Mouse (Mus musculus) heart, embryonic 13.5 days (tissue): ENCODE data around the gene Rhox4b. TPM values are rescaled to one million over a fixed set of nuclear protein-coding genes. Genes with fewer than 3 reads are reported as not detected.
"Not testable (repeated sequence)": the region's sequence is repeated elsewhere in the genome, so short reads cannot be mapped to it uniquely, and the experiment has no call there.

ENCODE experiments used
- ATAC-seq: fragments of 200-750 bp; cut with Nextera tagmentation; 2 replicates; pipeline ENCODE4 v1.8.0; 2017; ENCODE audit warnings: moderate TSS enrichment; ENCODE audit not compliant: insufficient number of reproducible peaks, low FRiP score, low TSS enrichment; ENCODE audit errors: extremely low read depth
- H3K27ac ChIP-seq: fragments of 300-500 bp; sonication (generic); replicated peaks from 2 replicates; pipeline ENCODE4 v1.5.1; 2015; ENCODE audit warnings: moderate library complexity, mild to moderate bottlenecking, inconsistent platforms
- H3K27me3 ChIP-seq: fragments of 300-500 bp; sonication (generic); replicated peaks from 2 replicates; pipeline ENCODE4 v1.6.1; 2015; ENCODE audit warnings: mild to moderate bottlenecking, inconsistent platforms
- H3K36me3 ChIP-seq: fragments of 300-500 bp; sonication (generic); 2 replicates; pipeline ENCODE4 v1.6.1; 2015; ENCODE audit warnings: mild to moderate bottlenecking, inconsistent platforms
- H3K4me1 ChIP-seq: fragments of 300-500 bp; sonication (generic); 2 replicates; pipeline ENCODE4 v1.6.1; 2015; ENCODE audit warnings: inconsistent platforms
- H3K4me2 ChIP-seq: fragments of 300-500 bp; sonication (generic); 2 replicates; pipeline ENCODE4 v1.6.1; 2015; ENCODE audit warnings: inconsistent platforms, mild to moderate bottlenecking, moderate library complexity
- H3K4me3 ChIP-seq: fragments of 300-500 bp; sonication (generic); 2 replicates; pipeline ENCODE4 v1.5.1; 2015; ENCODE audit warnings: moderate library complexity, mild to moderate bottlenecking, inconsistent platforms
- H3K9ac ChIP-seq: fragments of 300-500 bp; sonication (generic); 2 replicates; pipeline ENCODE4 v1.6.1; 2015; ENCODE audit warnings: inconsistent platforms, mild to moderate bottlenecking, moderate library complexity
- H3K9me3 ChIP-seq: fragments of 300-500 bp; sonication (generic); 2 replicates; pipeline ENCODE4 v1.6.1; 2016; ENCODE audit warnings: inconsistent platforms
- WGBS: fragments of 180-500 bp; shearing (Covaris S2); methylation state at CpG from one replicate; pipeline ENCODE4 v1.1.7; 2015; ENCODE audit warnings: mixed read lengths; 5-methylcytosine and 5-hydroxymethylcytosine counted together
- polyA plus RNA-seq: library from polyadenylated mRNA; unstranded; fragments of >200 nt; fragmentation: Nextera tagmentation; extraction: Ambion mirVana; gene quantifications from 2 replicates; pipeline ENCODE4 v1.2.1, GENCODE M21; 2015

Gene Rhox4b
- polyA plus RNA-seq, result not detected in 2 replicates

DNA sequence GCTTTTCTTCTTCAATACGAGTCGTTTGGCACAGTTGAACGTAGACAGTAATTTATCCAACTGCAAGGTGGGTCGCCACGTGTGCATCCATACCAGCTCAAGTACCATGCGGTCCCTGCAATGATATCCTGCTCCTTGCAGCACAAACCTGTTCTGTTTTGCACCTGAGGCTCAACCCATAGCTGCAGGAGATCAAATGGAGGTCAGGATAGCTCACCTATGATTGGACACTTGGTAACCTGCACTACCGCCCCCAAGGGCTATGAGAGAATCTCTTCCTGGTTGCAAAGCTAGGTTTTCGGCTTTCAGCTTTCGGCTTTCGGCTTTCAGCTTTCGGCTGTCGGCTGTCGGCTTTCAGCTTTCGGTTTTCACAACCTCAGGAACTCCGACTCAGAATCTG is at the start of gene Rhox4b:
Gene Rhox4b (plus strand): TSS at position 301 of the 400 bp plus-strand sequence.
- not testable (repeated sequence) for H3K27me3 ChIP-seq, ATAC-seq, H3K36me3 ChIP-seq, H3K9ac ChIP-seq, H3K27ac ChIP-seq, H3K4me2 ChIP-seq, H3K4me1 ChIP-seq, H3K9me3 ChIP-seq, H3K4me3 ChIP-seq
- WGBS, result 83% methylated on average over 14 of the region's 15 CpGs

DNA sequence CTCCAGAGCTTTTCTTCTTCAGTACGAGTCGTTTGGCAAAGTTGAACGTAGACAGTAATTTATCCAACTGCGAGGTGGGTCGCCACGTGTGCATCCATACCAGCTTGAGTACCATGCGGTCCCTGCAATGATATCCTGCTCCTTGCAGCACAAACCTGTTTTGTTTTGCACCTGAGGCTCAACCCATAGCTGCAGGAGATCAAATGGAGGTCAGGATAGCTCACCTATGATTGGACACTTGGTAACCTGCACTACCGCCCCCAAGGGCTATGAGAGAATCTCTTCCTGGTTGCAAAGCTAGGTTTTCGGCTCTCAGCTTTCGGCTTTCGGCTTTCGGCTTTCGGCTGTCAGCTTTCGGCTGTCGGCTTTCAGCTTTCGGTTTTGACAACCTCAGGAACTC is 41.7 kb upstream of the Rhox4b start, which contains the start of gene Rhox4a2:
Gene Rhox4a2 (plus strand): TSS at position 301 of the 400 bp plus-strand sequence.
- not testable (repeated sequence) for H3K4me1 ChIP-seq, H3K9ac ChIP-seq, ATAC-seq, H3K27ac ChIP-seq, H3K4me2 ChIP-seq, H3K36me3 ChIP-seq, H3K4me3 ChIP-seq, H3K9me3 ChIP-seq, H3K27me3 ChIP-seq
- 82% methylated on average over 8 of the region's 16 CpGs for WGBS

DNA sequence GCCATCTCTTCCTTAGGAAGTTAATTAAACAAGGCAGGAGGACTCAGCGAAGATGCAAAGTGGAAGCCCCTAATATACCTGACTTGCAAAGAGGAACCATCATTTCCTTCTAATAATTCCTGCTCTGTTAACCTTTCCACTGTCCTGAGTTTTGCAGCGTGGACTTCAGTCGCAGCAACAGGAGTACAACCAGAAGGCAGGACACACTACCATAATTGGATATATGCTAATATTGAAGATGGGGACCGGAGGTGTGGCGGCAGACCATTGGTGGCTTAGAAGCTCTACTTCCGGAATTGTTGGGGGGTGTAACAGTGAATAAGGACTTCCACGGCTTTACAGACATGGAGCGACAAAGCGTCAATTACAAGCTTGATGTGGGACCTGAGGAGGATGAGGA is 20.5 kb upstream of the Rhox4b start, which contains the start of gene Rhox2b:
Gene Rhox2b (plus strand): TSS at position 301 of the 400 bp plus-strand sequence.
- H3K4me3 ChIP-seq, H3K27ac ChIP-seq, H3K36me3 ChIP-seq, H3K4me1 ChIP-seq, ATAC-seq, H3K4me2 ChIP-seq, H3K9ac ChIP-seq, H3K9me3 ChIP-seq, H3K27me3 ChIP-seq: not testable (repeated sequence)
- WGBS, result no CpG with 5 or more reads among the region's 9 CpGs

DNA sequence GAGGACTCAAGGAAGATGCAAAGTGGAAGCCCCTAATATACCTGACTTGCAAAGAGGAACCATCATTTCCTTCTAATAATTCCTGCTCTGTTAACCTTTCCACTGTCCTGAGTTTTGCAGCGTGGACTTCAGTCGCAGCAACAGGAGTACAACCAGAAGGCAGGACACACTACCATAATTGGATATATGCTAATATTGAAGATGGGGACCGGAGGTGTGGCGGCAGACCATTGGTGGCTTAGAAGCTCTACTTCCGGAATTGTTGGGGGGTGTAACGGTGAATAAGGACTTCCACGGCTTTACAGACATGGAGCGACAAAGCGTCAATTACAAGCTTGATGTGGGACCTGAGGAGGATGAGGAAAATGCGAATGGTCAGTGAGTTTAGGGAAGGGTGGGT is 21.1 kb downstream of the Rhox4b start, which contains the start of gene Rhox2c:
Gene Rhox2c (plus strand): TSS at position 301 of the 400 bp plus-strand sequence.
- H3K36me3 ChIP-seq, H3K27me3 ChIP-seq, ATAC-seq, H3K9ac ChIP-seq, H3K4me1 ChIP-seq, H3K4me2 ChIP-seq, H3K4me3 ChIP-seq, H3K27ac ChIP-seq, H3K9me3 ChIP-seq: not testable (repeated sequence)
- WGBS, result 95% methylated on average over 8 of the region's 10 CpGs

DNA sequence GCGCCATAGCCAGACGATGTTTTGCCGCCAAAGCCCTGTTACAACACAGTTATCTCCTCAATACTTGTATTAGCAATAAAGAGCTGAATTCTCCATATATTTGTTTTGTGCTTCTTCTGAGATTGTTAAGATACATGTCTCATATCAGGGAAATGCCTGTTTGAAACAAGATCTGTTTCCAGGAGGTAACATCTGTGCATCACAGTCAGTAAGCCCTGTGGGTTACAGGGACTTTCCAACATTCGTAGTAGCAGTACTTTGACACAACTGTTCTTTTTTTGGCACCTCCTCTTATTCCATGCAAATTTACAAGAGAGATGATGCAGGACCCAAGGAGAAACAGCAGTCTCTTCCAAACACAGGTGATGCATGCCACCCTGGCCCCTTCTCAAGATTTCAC is 26.0 kb downstream of the Rhox4b start, which contains the start of gene Rhox3c:
Gene Rhox3c (plus strand): TSS at position 301 of the 400 bp plus-strand sequence.
- not testable (repeated sequence) for H3K4me3 ChIP-seq, H3K27me3 ChIP-seq, H3K4me2 ChIP-seq, H3K36me3 ChIP-seq, H3K9me3 ChIP-seq, H3K9ac ChIP-seq, ATAC-seq, H3K27ac ChIP-seq, H3K4me1 ChIP-seq
- 83% methylated on average over 3 of the region's 4 CpGs for WGBS

DNA sequence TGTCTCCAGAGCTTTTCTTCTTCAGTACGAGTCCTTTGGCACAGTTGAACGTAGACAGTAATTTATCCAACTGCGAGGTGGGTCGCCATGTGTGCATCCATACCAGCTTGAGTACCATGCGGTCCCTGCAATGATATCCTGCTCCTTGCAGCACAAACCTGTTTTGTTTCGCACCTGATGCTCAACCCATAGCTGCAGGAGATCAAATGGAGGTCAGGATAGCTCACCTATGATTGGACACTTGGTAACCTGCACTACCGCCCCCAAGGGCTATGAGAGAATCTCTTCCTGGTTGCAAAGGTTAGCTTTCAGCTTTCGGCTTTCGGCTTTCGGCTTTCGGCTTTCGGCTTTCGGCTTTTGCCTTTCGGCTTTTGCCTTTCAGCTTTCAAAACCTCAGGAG is 47.7 kb downstream of the Rhox4b start, which contains the start of gene Rhox4c:
Gene Rhox4c (plus strand): TSS at position 301 of the 400 bp plus-strand sequence.
- ATAC-seq, H3K36me3 ChIP-seq, H3K4me1 ChIP-seq, H3K9me3 ChIP-seq, H3K27me3 ChIP-seq, H3K4me3 ChIP-seq, H3K9ac ChIP-seq, H3K27ac ChIP-seq, H3K4me2 ChIP-seq: not testable (repeated sequence)
- WGBS, result 91% methylated on average over 14 of the region's 14 CpGs

Other genes with a start within 250 kb of the Rhox4b start
- gene Ndufa1, start 241.3 kb upstream of the Rhox4b start, polyA plus RNA-seq, result 659 and 790 TPM in 2 replicates
- gene Rnf113a1, start 241.2 kb upstream of the Rhox4b start, polyA plus RNA-seq, result 7.0 and 8.0 TPM in 2 replicates
- gene Gm9, start 221.5 kb upstream of the Rhox4b start, polyA plus RNA-seq, result not detected in 2 replicates
- not detected in 2 replicates for gene Rhox1, start 210.2 kb upstream of the Rhox4b start, polyA plus RNA-seq
- not detected in 2 replicates for gene Rhox2a, start 187.5 kb upstream of the Rhox4b start, polyA plus RNA-seq
- not detected in 2 replicates for gene Rhox3a, start 182.6 kb upstream of the Rhox4b start, polyA plus RNA-seq
- not detected in 2 replicates for gene Rhox4a, start 167.2 kb upstream of the Rhox4b start, polyA plus RNA-seq
- not detected in 2 replicates for gene Rhox3a2, start 52.5 kb upstream of the Rhox4b start, polyA plus RNA-seq
- 0.17 TPM in 1 of 2 replicates, not detected in the other for gene Rhox4a2, start 41.6 kb upstream of the Rhox4b start, polyA plus RNA-seq
- not detected in 2 replicates for gene Rhox2b, start 20.4 kb upstream of the Rhox4b start, polyA plus RNA-seq
- gene Rhox2c, start 21.2 kb downstream of the Rhox4b start, polyA plus RNA-seq, result not detected in 2 replicates
- gene Rhox3c, start 26.1 kb downstream of the Rhox4b start, polyA plus RNA-seq, result not detected in 2 replicates
- gene Rhox4c, start 47.8 kb downstream of the Rhox4b start, polyA plus RNA-seq, result not detected in 2 replicates
- gene Rhox2d, start 60.9 kb downstream of the Rhox4b start, polyA plus RNA-seq, result not detected in 2 replicates
- not detected in 2 replicates for gene Rhox4d, start 81.9 kb downstream of the Rhox4b start, polyA plus RNA-seq
- not detected in 2 replicates for gene Rhox2e, start 98.0 kb downstream of the Rhox4b start, polyA plus RNA-seq
- not detected in 2 replicates for gene Rhox3e, start 109.5 kb downstream of the Rhox4b start, polyA plus RNA-seq
- gene Rhox4e, start 124.9 kb downstream of the Rhox4b start, polyA plus RNA-seq, result not detected in 2 replicates
- gene Rhox2f, start 138.9 kb downstream of the Rhox4b start, polyA plus RNA-seq, result not detected in 2 replicates
- gene Rhox3f, start 148.5 kb downstream of the Rhox4b start, polyA plus RNA-seq, result not detected in 2 replicates
- not detected in 2 replicates for gene Rhox4f, start 175.2 kb downstream of the Rhox4b start, polyA plus RNA-seq
- gene Rhox3g, start 196.1 kb downstream of the Rhox4b start, polyA plus RNA-seq, result not detected in 2 replicates
- not detected in 2 replicates for gene Rhox2g, start 211.0 kb downstream of the Rhox4b start, polyA plus RNA-seq
- not detected in 2 replicates for gene Rhox4g, start 218.8 kb downstream of the Rhox4b start, polyA plus RNA-seq
- gene Rhox3h, start 236.3 kb downstream of the Rhox4b start, polyA plus RNA-seq, result not detected in 2 replicates
- not detected in 2 replicates for gene Rhox2h, start 240.8 kb downstream of the Rhox4b start, polyA plus RNA-seq